Mouse (Mus musculus) testis, adult 2 months (tissue): ENCODE measurements at regions not wholly inside any gene's neighbourhood (a gene's known extent, or its start where the extent isn't known, plus 50 kb on each side); places are given as distances from the start of the nearest gene placed in this dataset.

ENCODE experiments used
- CTCF ChIP-seq: fragments of 200-500 bp; IDR thresholded peaks from 2 replicates; pipeline ENCODE4 v1.5.1; 2012; ENCODE audit warnings: low read depth, mild to moderate bottlenecking, inconsistent platforms, low read length, moderate library complexity; ENCODE audit not compliant: control insufficient read depth, insufficient read depth, insufficient replicate concordance
- POLR2A ChIP-seq: fragments of 200-500 bp; IDR thresholded peaks from 2 replicates; pipeline ENCODE4 v1.6.1; 2012; ENCODE audit warnings: low read depth, mild to moderate bottlenecking, inconsistent platforms, low read length, moderate library complexity; ENCODE audit not compliant: control insufficient read depth

DNA sequence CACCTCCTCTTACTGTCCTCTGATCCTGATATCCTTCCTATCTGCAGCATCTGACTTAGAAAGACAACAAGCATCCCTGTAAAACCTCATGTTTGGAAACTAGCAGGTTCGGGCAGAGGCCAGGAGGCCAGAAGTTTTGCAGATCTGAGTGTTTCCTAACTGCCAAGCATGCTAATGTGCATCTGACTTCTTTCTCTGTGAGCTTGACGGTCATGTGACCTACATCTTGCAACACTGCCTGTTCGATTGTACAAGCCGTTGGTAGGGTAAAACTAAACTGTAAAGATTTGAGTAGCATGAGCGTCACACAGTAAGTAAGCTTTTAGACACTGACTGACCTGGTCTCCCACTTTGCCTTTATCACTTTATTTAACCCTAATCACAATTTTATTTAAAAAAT lies 52.2 kb upstream of the Fam241a start:
- no peak for TF ChIP-seq POLR2A
- no peak for TF ChIP-seq CTCF
